Mouse (Mus musculus): Measurements from ENCODE around the gene Mapk8. TPM values are rescaled to one million over a fixed set of nuclear protein-coding genes. Genes with fewer than 3 reads are reported as not detected.

The Mapk8 gene
- polyA plus RNA-seq, 1 experiment from 2014 or later = 14.3 TPM

DNA sequence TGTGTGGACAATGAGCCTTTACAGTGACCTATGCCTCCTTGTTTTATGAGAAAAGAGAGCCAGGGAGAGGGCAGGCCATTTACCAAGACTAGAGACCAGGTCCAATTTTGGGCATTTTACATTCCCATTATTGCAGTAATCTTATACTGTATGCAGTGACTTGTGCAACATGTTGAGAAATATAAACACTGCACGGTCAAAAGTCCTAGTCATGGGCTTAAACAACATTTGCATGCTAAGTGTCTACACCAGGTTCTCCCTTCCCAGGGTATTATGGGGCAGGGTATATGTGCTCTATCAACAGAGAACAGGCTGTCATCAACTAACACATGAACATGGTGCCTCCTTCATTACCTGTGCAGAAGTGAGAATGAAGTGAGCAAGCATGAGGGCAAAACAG lies 72.9 kb downstream of the Mapk8 start:
- H3K4me2 ChIP-seq (ENCODE audit: low read length) = no peak overlapping the region
- ATAC-seq (replicated peaks; ENCODE audit: low FRiP score, low read depth) (no peak), DNase-seq (ENCODE audit: low spot score) (no peak)
- H3K27ac ChIP-seq = no peak overlapping the region
- no peak overlapping the region for H3K9ac ChIP-seq (ENCODE audit: low read depth, low read length)
- no peaks in the 10 kb centered on the region for H3K27me3 ChIP-seq (ENCODE audit: insufficient read depth, low read length)
- no peaks in the 10 kb centered on the region for H3K36me3 ChIP-seq (ENCODE audit: insufficient read depth, low read length)
- no peak for TF ChIP-seq CTCF (IDR thresholded peaks at IDR 0.05; ENCODE audit: low read depth)
- WGBS = 74% methylated on average over 1 of the region's 1 CpGs
- no peaks in the 10 kb centered on the region for H3K9me3 ChIP-seq (replicated peaks; ENCODE audit: low read length)
- H3K4me3 ChIP-seq (replicated peaks; ENCODE audit: low read depth, low read length) = no peak overlapping the region
- H3K4me1 ChIP-seq (replicated peaks; ENCODE audit: insufficient read depth, low read length) = no peaks in the 10 kb centered on the region

DNA sequence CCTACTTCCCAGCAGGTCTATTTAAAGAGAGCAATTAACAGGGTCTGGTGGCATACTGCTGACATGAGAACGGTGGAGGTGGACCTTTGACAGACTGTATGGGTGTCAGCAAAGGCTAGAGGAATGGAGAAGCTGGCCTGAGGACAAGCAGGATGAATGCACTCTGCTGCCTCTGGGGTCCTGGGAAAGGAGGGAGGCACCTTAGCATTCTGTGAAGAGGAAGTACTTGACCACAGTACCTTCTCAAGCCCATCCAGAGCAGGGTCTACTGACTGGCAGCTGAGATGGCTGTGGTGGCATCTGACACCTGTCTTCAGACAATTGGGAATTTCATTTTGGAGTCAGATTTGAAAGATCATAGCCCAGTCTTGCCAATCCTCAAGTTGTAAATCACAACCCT lies 73.7 kb downstream of the Mapk8 start:
- no peak overlapping the region for H3K4me2 ChIP-seq (ENCODE audit: low read length)
- no peak for ATAC-seq (replicated peaks; ENCODE audit: low FRiP score, low read depth)
- H3K4me3 ChIP-seq (replicated peaks; ENCODE audit: low read depth, low read length) = no peak overlapping the region
- no peak for DNase-seq (ENCODE audit: low spot score)
- no peaks in the 10 kb centered on the region for H3K36me3 ChIP-seq (ENCODE audit: insufficient read depth, low read length)
- WGBS = 48% methylated on average over 1 of the region's 1 CpGs
- H3K27me3 ChIP-seq (ENCODE audit: insufficient read depth, low read length) = no peaks in the 10 kb centered on the region
- no peak overlapping the region for H3K27ac ChIP-seq
- H3K9ac ChIP-seq (ENCODE audit: low read depth, low read length) = no peak overlapping the region
- TF ChIP-seq CTCF (IDR thresholded peaks at IDR 0.05; ENCODE audit: low read depth) = no peak
- no peaks in the 10 kb centered on the region for H3K4me1 ChIP-seq (replicated peaks; ENCODE audit: insufficient read depth, low read length)
- H3K9me3 ChIP-seq (replicated peaks; ENCODE audit: low read length) = no peaks in the 10 kb centered on the region

DNA sequence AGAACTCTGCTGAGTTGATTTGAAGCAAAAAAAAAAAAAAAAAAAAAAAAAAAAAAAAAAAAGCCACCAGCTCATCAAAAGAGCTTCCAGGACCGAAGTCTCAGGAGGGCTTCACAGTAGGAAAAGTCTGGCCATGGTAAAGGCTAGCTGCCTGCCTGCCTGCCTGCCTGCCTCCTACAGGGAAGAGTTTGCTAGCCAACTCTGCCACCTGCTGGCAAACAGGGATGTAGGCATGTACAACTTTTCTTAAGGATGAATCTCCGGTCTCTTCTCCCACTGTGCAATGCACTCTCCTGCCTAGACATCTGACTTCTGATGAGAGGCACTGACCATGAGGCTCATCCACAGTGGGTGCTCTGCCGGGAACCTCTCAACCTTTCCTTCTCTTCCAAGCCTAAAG lies 75.7 kb downstream of the Mapk8 start:
- H3K4me2 ChIP-seq (ENCODE audit: low read length) = no peak overlapping the region
- no peaks in the 10 kb centered on the region for H3K36me3 ChIP-seq (ENCODE audit: insufficient read depth, low read length)
- no peak overlapping the region for H3K4me3 ChIP-seq (replicated peaks; ENCODE audit: low read depth, low read length)
- H3K27ac ChIP-seq = no peak overlapping the region
- H3K9me3 ChIP-seq (replicated peaks; ENCODE audit: low read length) = no peaks in the 10 kb centered on the region
- no peak overlapping the region for H3K9ac ChIP-seq (ENCODE audit: low read depth, low read length)
- no peaks in the 10 kb centered on the region for H3K4me1 ChIP-seq (replicated peaks; ENCODE audit: insufficient read depth, low read length)
- ATAC-seq (replicated peaks; ENCODE audit: low FRiP score, low read depth) (peak; percentile 66), DNase-seq (ENCODE audit: low spot score) (peak; percentile 89)
- H3K27me3 ChIP-seq (ENCODE audit: insufficient read depth, low read length) = no peaks in the 10 kb centered on the region
- TF ChIP-seq CTCF (IDR thresholded peaks at IDR 0.05; ENCODE audit: low read depth) = peak; percentile 95
- WGBS = 6% methylated on average over 3 of the region's 3 CpGs

GRCm38 (mm10) chr14:33370056-33370455 lies 76.9 kb downstream of the Mapk8 start:
- Histone ChIP-seq H3K9me3 (replicated peaks; ENCODE audit: low read length) (no peaks in the 10 kb centered on the region), H3K4me1 (replicated peaks; ENCODE audit: insufficient read depth, low read length) (no peaks in the 10 kb centered on the region), H3K4me2 (ENCODE audit: low read length) (peak overlapping the region; percentile 41), H3K9ac (ENCODE audit: low read depth, low read length) (no peak overlapping the region), H3K36me3 (ENCODE audit: insufficient read depth, low read length) (no peaks in the 10 kb centered on the region), H3K4me3 (replicated peaks; ENCODE audit: low read depth, low read length) (no peak overlapping the region), H3K27me3 (ENCODE audit: insufficient read depth, low read length) (no peaks in the 10 kb centered on the region), H3K27ac (no peak overlapping the region)
- ATAC-seq (replicated peaks; ENCODE audit: low FRiP score, low read depth) = peak; percentile 63
- 9% methylated on average over 7 of the region's 7 CpGs for whole genome bisulfite sequencing
- DNase-seq (ENCODE audit: low spot score) = no peak
- TF ChIP-seq CTCF (IDR thresholded peaks at IDR 0.05; ENCODE audit: low read depth) = no peak

DNA sequence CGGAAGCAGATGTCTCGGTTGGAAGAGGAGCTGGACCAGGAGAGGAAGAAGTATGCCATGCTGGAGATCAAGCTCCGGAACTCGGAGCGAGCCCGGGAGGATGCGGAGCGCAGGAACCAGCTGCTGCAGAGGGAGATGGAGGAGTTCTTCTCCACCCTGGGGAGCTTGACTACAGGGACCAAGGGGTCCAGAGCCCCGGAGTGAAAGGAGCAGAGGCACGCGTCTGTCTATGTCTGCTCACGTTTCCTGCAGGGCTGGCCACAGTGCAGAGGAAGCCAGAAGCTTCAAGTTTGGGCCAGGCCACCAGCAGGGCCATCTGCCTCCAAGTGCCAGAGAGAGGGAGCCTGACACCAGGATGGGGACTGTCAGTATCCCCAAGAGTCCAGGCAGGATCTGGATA lies 77.6 kb downstream of the Mapk8 start:
- Histone ChIP-seq H3K27me3 (ENCODE audit: insufficient read depth, low read length) (no peaks in the 10 kb centered on the region), H3K27ac (no peak overlapping the region), H3K4me2 (ENCODE audit: low read length) (no peak overlapping the region), H3K9me3 (replicated peaks; ENCODE audit: low read length) (no peaks in the 10 kb centered on the region), H3K9ac (ENCODE audit: low read depth, low read length) (no peak overlapping the region), H3K4me1 (replicated peaks; ENCODE audit: insufficient read depth, low read length) (no peaks in the 10 kb centered on the region), H3K4me3 (replicated peaks; ENCODE audit: low read depth, low read length) (no peak overlapping the region), H3K36me3 (ENCODE audit: insufficient read depth, low read length) (no peaks in the 10 kb centered on the region)
- WGBS = 79% methylated on average over 12 of the region's 12 CpGs
- TF ChIP-seq CTCF (IDR thresholded peaks at IDR 0.05; ENCODE audit: low read depth) = no peak
- ATAC-seq (replicated peaks; ENCODE audit: low FRiP score, low read depth) = no peak
- no peak for DNase-seq (ENCODE audit: low spot score)

DNA sequence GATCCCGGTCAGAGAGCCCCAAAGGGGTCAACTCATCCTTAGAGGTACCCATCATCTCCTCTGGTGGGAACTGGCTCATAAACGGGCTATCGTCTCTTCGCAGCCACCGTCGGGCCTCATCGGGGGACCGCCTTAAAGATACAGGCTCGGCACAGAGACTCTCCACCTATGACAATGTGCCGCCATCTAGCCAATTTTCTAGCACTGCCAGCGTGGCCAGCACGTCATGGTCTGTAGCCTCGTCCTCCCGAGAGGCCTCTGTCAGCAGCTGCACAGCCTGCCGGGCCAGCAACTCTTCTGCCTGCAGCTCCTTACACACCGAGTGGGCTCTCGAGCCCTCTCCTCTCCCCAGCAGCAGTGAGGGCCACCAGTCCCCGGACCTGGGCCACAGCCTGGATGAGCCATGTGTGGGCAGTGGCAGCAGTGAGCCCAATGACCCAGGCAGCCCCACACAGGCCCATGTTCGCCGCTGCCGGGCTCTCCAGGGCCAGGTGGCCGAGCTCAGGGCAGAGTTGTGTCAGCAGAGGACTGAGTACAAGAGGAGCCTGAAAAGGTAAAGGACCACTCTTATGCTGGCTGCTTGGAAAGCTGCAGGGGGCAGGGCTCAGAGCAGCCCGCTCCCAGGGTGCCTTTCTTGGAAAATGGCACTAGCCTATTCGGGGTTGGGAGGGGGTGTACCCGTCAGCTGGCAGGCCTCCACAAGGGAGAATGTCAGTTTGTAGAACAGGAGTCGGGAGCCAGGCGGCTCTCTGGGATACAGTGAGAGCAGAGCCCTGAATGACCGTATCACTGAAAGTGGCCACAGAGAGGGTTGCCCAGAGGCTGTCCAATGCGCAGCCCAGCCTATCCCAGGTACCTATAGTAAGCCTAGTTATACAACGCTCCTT lies 79.8 kb downstream of the Mapk8 start:
- H3K4me2 ChIP-seq (ENCODE audit: low read length) = no peak overlapping the region
- DNase-seq (ENCODE audit: low spot score) = no peak
- no peaks in the 10 kb centered on the region for H3K9me3 ChIP-seq (replicated peaks; ENCODE audit: low read length)
- H3K4me3 ChIP-seq (replicated peaks; ENCODE audit: low read depth, low read length) = no peak overlapping the region
- no peak for ATAC-seq (replicated peaks; ENCODE audit: low FRiP score, low read depth)
- TF ChIP-seq CTCF (IDR thresholded peaks at IDR 0.05; ENCODE audit: low read depth) = no peak
- no peaks in the 10 kb centered on the region for H3K36me3 ChIP-seq (ENCODE audit: insufficient read depth, low read length)
- no peak overlapping the region for H3K27ac ChIP-seq
- no peaks in the 10 kb centered on the region for H3K27me3 ChIP-seq (ENCODE audit: insufficient read depth, low read length)
- no peaks in the 10 kb centered on the region for H3K4me1 ChIP-seq (replicated peaks; ENCODE audit: insufficient read depth, low read length)
- WGBS = 57% methylated on average over 30 of the region's 30 CpGs
- H3K9ac ChIP-seq (ENCODE audit: low read depth, low read length) = no peak overlapping the region

Measured in kidney, postnatal 0 days (tissue).